Mouse (Mus musculus): Measurements from ENCODE around the gene Zswim7.

DNA sequence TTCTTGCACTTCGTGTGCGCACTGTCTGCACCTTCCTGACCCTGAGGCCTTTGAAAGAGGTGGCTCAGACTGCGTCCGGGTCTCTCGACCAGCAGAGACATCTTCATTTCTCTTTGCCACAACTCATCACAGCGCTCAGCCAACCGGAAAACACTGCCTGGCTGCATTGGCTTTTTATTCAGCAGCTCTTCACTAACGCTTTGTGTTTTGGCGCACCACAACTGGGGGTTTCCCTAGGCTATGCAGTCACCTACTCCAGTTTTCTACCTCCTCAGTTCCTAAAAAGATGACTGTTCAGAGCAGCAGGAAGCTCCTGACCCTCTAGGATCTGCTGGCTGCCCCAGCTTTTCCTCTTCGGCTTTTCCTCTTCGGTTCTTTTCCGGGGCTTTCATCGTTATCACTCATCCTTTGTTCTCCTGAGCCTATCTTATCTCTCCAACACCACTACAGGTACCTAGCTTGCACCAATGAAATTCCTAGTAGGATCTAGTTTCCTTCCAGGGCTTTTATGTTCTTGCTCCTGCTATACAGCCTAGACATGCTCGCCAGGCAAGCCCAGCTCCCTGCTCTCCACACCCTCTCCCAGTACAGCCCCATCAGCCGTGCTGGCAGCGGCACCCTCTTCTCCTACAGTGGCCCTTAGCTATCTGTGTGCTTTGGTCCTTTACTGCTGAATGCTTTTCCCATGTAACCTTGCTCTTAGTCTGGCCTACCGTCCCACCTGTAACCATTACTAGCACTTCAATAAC is 14.5 kb downstream of the Zswim7 start:
- no peak for TF ChIP-seq CTCF (conservative IDR thresholded peaks at IDR 0.05; ENCODE audit: insufficient read depth, insufficient read length, low read depth, low read length)
- TF ChIP-seq POLR2A (IDR thresholded peaks at IDR 0.05; ENCODE audit: low read depth, low read length), result no peak
